Mouse (Mus musculus) cerebellum, adult 2 months (tissue): ENCODE data around the gene Btbd19. TPM values are rescaled to one million over a fixed set of nuclear protein-coding genes. Genes with fewer than 3 reads are reported as not detected.

ENCODE experiments used
- DNase-seq, 2 experiments: peaks; one replicate each; pipeline ENCODE4 v3.0.0; 2021
- H3K27ac ChIP-seq: fragments of 200-500 bp; 2 replicates; pipeline ENCODE4 v1.5.1; 2012; ENCODE audit warnings: low read length, control low read depth, inconsistent platforms; ENCODE audit not compliant: insufficient read depth
- H3K27me3 ChIP-seq: fragments of 200-500 bp; 2 replicates; pipeline ENCODE4 v1.6.1; 2012; ENCODE audit warnings: inconsistent platforms, mild to moderate bottlenecking, low read length, moderate library complexity; ENCODE audit not compliant: control insufficient read depth, insufficient read depth
- H3K4me1 ChIP-seq: fragments of 200-500 bp; 2 replicates; pipeline ENCODE4 v1.6.1; 2011; ENCODE audit warnings: low read length; ENCODE audit not compliant: control insufficient read depth, insufficient read depth
- H3K4me3 ChIP-seq: fragments of 200-500 bp; replicated peaks from 2 replicates; pipeline ENCODE3; 2011; ENCODE audit warnings: mild to moderate bottlenecking, low read depth, low read length, control low read depth; ENCODE audit not compliant: insufficient read depth
- CTCF ChIP-seq: fragments of 200-500 bp; IDR thresholded peaks from 2 replicates; pipeline ENCODE4 v1.5.1; 2011; ENCODE audit warnings: low read depth, mild to moderate bottlenecking, control low read depth, low read length, moderate library complexity, borderline replicate concordance; ENCODE audit not compliant: insufficient read depth
- POLR2A ChIP-seq: fragments of 200-500 bp; IDR thresholded peaks from 2 replicates; pipeline ENCODE4 v1.6.1; 2011; ENCODE audit warnings: low read length, control low read depth, borderline replicate concordance; ENCODE audit not compliant: insufficient read depth
- WGBS: fragments of 180-500 bp; shearing (Covaris S2); methylation state at CpG from one replicate; pipeline ENCODE4 v1.1.7; 2018; 5-methylcytosine and 5-hydroxymethylcytosine counted together
- polyA plus RNA-seq: library from polyadenylated mRNA; depleted of rRNA; stranded (reverse); fragments of >200 nt; gene quantifications from 2 replicates; pipeline ENCODE4 v1.2.3, GENCODE M21; 2012

The Btbd19 gene
- polyA plus RNA-seq, 1 experiment = 7.1 TPM

GRCm38 (mm10) chr4:117133817-117134600, 8.5 kb upstream of the Btbd19 start, which contains the start of gene Plk3:
Gene Plk3, minus strand, starts transcription at chr4:117133963.
- Histone ChIP-seq H3K27me3 (no peaks in the 10 kb centered on the region), H3K4me1 (no peaks in the 10 kb centered on the region; the same call in 1 of the 2 replicates), H3K27ac (peak within 1 kb of the TSS; percentile 17), H3K4me3 (peak within 1 kb of the TSS; percentile 67)
- WGBS = 2% methylated on average over 31 of the region's 48 CpGs
- peak; percentile 97 to 99 for DNase-seq
- TF ChIP-seq CTCF (no peak), POLR2A (peak; percentile 66; the same call in 1 of the 2 replicates)

GRCm38 (mm10) chr4:117133366-117133796, 7.9 kb upstream of the Btbd19 start:
- Histone ChIP-seq H3K27ac (no peak overlapping the region), H3K27me3 (no peaks in the 10 kb centered on the region), H3K4me1 (no peaks in the 10 kb centered on the region; the same call in 1 of the 2 replicates), H3K4me3 (peak overlapping the region; percentile 65)
- no peak for TF ChIP-seq CTCF
- no peak for TF ChIP-seq POLR2A
- no peak for DNase-seq
- WGBS = under 1% methylated on average over 42 of the region's 42 CpGs

- TF ChIP-seq POLR2A (no peak), CTCF (no peak)
- Histone ChIP-seq H3K4me1 (no peaks in the 10 kb centered on the region; the same call in 1 of the 2 replicates), H3K4me3 (peak overlapping the region; percentile 65), H3K27ac (no peak overlapping the region), H3K27me3 (no peaks in the 10 kb centered on the region)
- 37% methylated on average over 11 of the region's 11 CpGs for WGBS
- no peak for DNase-seq
These were observed 7.2 kb upstream of the Btbd19 start for GRCm38 (mm10) chr4:117132794-117133143.

DNA sequence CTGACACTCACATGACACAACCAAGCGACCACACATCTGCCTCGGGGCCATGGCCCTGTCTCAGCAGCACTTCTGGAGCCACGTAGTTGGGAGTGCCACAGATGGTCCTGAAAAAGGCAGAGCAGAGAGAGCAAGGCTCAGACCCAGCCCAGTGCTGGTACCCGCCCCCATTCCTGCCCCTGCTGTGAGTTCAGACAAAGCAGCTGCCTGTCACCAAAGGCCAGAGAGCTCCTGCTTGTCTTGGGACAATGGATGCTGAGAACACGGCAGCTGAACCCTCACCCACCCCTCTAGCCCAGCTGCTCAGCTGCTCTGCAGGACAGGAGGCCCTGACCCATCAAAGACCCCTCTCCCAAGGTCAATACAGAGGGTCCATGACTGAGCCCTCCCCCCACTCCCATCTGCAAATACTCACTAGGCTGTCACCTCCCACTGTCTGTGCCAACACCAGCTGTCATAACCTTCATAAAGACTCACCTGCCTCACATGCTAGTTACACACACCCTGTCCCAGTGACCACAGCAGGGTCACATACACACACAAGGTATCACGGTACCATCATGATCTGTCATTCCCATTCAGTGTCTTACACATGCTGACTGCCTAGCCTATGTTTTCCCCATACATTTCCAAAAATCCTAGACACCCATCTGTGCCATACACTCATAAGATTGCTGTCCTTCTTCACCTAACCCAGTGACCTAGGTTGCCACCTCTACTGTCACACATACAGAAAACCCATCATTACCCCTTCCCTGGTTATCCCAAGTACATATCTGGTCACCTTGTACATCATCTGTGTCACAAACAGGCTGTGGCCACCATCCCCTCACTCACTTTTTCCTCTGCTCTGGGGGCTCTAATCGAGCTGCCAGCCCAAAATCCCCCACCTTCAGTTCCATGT, 6.6 kb upstream of the Btbd19 start:
- Histone ChIP-seq H3K27ac (no peak overlapping the region), H3K27me3 (no peaks in the 10 kb centered on the region), H3K4me3 (no peak overlapping the region), H3K4me1 (no peaks in the 10 kb centered on the region; the same call in 1 of the 2 replicates)
- WGBS = 55% methylated on average over 7 of the region's 7 CpGs
- no peak for TF ChIP-seq POLR2A
- no peak for TF ChIP-seq CTCF
- DNase-seq = no peak

- DNase-seq = no peak
- no peaks in the 10 kb centered on the region; the same call in none of the 2 replicates for H3K4me1 ChIP-seq
- H3K27me3 ChIP-seq = no peaks in the 10 kb centered on the region
- H3K4me3 ChIP-seq = no peak overlapping the region
- no peak for TF ChIP-seq CTCF
- no peak for TF ChIP-seq POLR2A
- H3K27ac ChIP-seq = no peak overlapping the region
- WGBS = 41% methylated on average over 6 of the region's 6 CpGs
These were observed 5.7 kb upstream of the Btbd19 start for GRCm38 (mm10) chr4:117131198-117131597.

DNA sequence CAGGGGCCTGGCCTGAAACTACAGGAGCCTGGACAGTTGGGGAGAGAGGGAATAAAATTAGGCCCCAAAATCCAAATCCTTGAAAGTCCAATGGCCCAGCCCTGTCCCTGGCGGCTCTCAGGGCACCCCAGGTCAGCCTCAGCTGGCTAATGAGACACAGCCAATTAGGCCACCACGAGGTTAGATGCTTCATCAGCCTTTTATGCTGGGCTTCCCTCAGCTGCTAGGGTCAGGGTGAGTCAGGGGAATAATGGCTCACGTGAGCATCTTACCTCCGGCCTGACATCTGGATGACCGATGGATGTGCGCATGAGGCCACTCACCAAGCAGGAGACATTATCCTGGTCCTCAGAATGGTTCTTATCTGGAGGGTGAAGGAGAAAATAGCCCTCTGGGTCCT, 5.3 kb upstream of the Btbd19 start:
- H3K27me3 ChIP-seq = no peaks in the 10 kb centered on the region
- TF ChIP-seq POLR2A (no peak), CTCF (no peak)
- H3K4me1 ChIP-seq = peaks cover 4% of the 10 kb centered on the region
- no peak for DNase-seq
- no peak overlapping the region for H3K27ac ChIP-seq
- 52% methylated on average over 6 of the region's 6 CpGs for WGBS
- H3K4me3 ChIP-seq = no peak overlapping the region

GRCm38 (mm10) chr4:117127991-117128686, 2.6 kb upstream of the Btbd19 start:
- peaks cover 8% of the 10 kb centered on the region for H3K4me1 ChIP-seq

More at GRCm38 (mm10) chr4:117127991-117128686, 2.6 kb upstream of the Btbd19 start:
- no peak overlapping the region for H3K27ac ChIP-seq
- no peak overlapping the region for H3K4me3 ChIP-seq
- WGBS = 90% methylated on average over 33 of the region's 33 CpGs
- TF ChIP-seq POLR2A (no peak), CTCF (no peak)
- H3K27me3 ChIP-seq = no peaks in the 10 kb centered on the region
- no peak for DNase-seq
